Mouse (Mus musculus) kidney, adult 9 months (tissue): ENCODE results near the gene Map3k3.

Experiments
- DNase-seq: peaks from one replicate; pipeline ENCODE4 v3.0.0; 2022

Gene Map3k3

GRCm38 (mm10) chr11:106159216-106159920 is 75.0 kb downstream of the Map3k3 start:
- DNase-seq = peak; percentile 45

- peak; percentile 60 for DNase-seq
Observed at GRCm38 (mm10) chr11:106159921-106160840, 75.8 kb downstream of the Map3k3 start.

- peak; percentile 41 for DNase-seq
Observed at GRCm38 (mm10) chr11:106160841-106161721, 76.7 kb downstream of the Map3k3 start, which contains the start of the genes Gm10840 and Limd2. TSS of gene Gm10840 (plus strand) at chr11:106160850. TSS of gene Limd2 (minus strand) at chr11:106160860.

GRCm38 (mm10) chr11:106162237-106162636 is 77.8 kb downstream of the Map3k3 start:
- DNase-seq = no peak

GRCm38 (mm10) chr11:106163546-106163945 is 79.1 kb downstream of the Map3k3 start:
- DNase-seq = peak; percentile 49

GRCm38 (mm10) chr11:106164601-106165180 is 80.3 kb downstream of the Map3k3 start:
- DNase-seq = no peak

- no peak for DNase-seq
Observed at GRCm38 (mm10) chr11:106167435-106167834, 83.0 kb downstream of the Map3k3 start.

- no peak for DNase-seq
Observed at GRCm38 (mm10) chr11:106170807-106171206, 86.4 kb downstream of the Map3k3 start.

- no peak for DNase-seq
Observed at GRCm38 (mm10) chr11:106173228-106173627, 88.8 kb downstream of the Map3k3 start.

GRCm38 (mm10) chr11:106174372-106174771 is 90.0 kb downstream of the Map3k3 start:
- peak; percentile 77 for DNase-seq

GRCm38 (mm10) chr11:106175081-106175480 is 90.7 kb downstream of the Map3k3 start:
- DNase-seq = no peak

GRCm38 (mm10) chr11:106176372-106176771 is 92.0 kb downstream of the Map3k3 start:
- no peak for DNase-seq

GRCm38 (mm10) chr11:106178036-106178782 is 93.8 kb downstream of the Map3k3 start:
- DNase-seq = no peak

GRCm38 (mm10) chr11:106179711-106180448 is 95.5 kb downstream of the Map3k3 start:
- DNase-seq = no peak

- DNase-seq = no peak
Observed at GRCm38 (mm10) chr11:106180449-106180801, 96.0 kb downstream of the Map3k3 start.

- no peak for DNase-seq
Observed at GRCm38 (mm10) chr11:106187326-106187725, 102.9 kb downstream of the Map3k3 start.

GRCm38 (mm10) chr11:106191716-106192115 is 107.3 kb downstream of the Map3k3 start:
- DNase-seq = no peak

GRCm38 (mm10) chr11:106192241-106192640 is 107.8 kb downstream of the Map3k3 start:
- no peak for DNase-seq

GRCm38 (mm10) chr11:106192657-106193370 is 108.4 kb downstream of the Map3k3 start:
- DNase-seq = peak; percentile 72
